Mouse (Mus musculus) forebrain, embryonic 11.5 days (tissue): ENCODE data around the gene Sorbs1. TPM values are rescaled to one million over a fixed set of nuclear protein-coding genes. Genes with fewer than 3 reads are reported as not detected.

ENCODE experiments used
- ATAC-seq: fragments of 200-750 bp; cut with Nextera tagmentation; replicated peaks from 2 replicates; pipeline ENCODE4 v1.8.0; 2017; ENCODE audit warnings: moderate TSS enrichment; ENCODE audit not compliant: low FRiP score
- DNase-seq: peaks from one replicate; pipeline ENCODE4 v3.0.0-alpha.2; 2017; ENCODE audit warnings: low spot score
- H3K27ac ChIP-seq: fragments of 300-500 bp; sonication (generic); 2 replicates; pipeline ENCODE4 v1.5.1; 2014; ENCODE audit warnings: low read depth, low read length
- H3K27me3 ChIP-seq: fragments of 300-500 bp; sonication (generic); 2 replicates; pipeline ENCODE4 v1.6.1; 2014; ENCODE audit warnings: mild to moderate bottlenecking, low read length, mixed read lengths; ENCODE audit not compliant: control insufficient read depth, insufficient read depth
- H3K36me3 ChIP-seq: fragments of 300-500 bp; sonication (generic); 2 replicates; pipeline ENCODE4 v1.6.1; 2014; ENCODE audit warnings: mild to moderate bottlenecking, low read length, moderate library complexity, mixed read lengths; ENCODE audit not compliant: control insufficient read depth, insufficient read depth
- H3K4me1 ChIP-seq: fragments of 300-500 bp; sonication (generic); replicated peaks from 2 replicates; pipeline ENCODE4 v1.6.1; 2014; ENCODE audit warnings: low read length, mixed read lengths; ENCODE audit not compliant: control insufficient read depth, insufficient read depth
- H3K4me2 ChIP-seq: fragments of 300-500 bp; sonication (generic); 2 replicates; pipeline ENCODE4 v1.6.1; 2014; ENCODE audit warnings: low read depth, mild to moderate bottlenecking, low read length, moderate library complexity, mixed read lengths; ENCODE audit not compliant: severe bottlenecking
- H3K4me3 ChIP-seq: fragments of 300-500 bp; sonication (generic); 2 replicates; pipeline ENCODE4 v1.5.1; 2014; ENCODE audit warnings: low read depth, low read length
- H3K9ac ChIP-seq: fragments of 300-500 bp; sonication (generic); 2 replicates; pipeline ENCODE4 v1.6.1; 2014; ENCODE audit warnings: low read length
- H3K9me3 ChIP-seq: fragments of 300-500 bp; sonication (generic); 2 replicates; pipeline ENCODE4 v1.6.1; 2016; ENCODE audit warnings: low read length, mixed read lengths; ENCODE audit not compliant: control insufficient read depth
- WGBS: fragments of 180-500 bp; shearing (Covaris S2); extraction: QIAGEN DNeasy Blood & Tissue Kit; methylation state at CpG from one replicate; pipeline ENCODE4 v1.1.7; 2014; 5-methylcytosine and 5-hydroxymethylcytosine counted together
- polyA plus RNA-seq: library from polyadenylated mRNA; unstranded; fragments of >200 nt; fragmentation: Nextera tagmentation; extraction: Ambion mirVana; gene quantifications from 2 replicates; pipeline ENCODE4 v1.2.1, GENCODE M21; 2014

The Sorbs1 gene
- polyA plus RNA-seq, 1 experiment from 2014 or later, result 66.0 TPM

GRCm38 (mm10) chr19:40369852-40370811 is 143.4 kb downstream of the Sorbs1 start:
- WGBS, result 88% methylated on average over 18 of the region's 18 CpGs
- no peak overlapping the region for H3K4me2 ChIP-seq
- H3K9me3 ChIP-seq, result no peaks in the 10 kb centered on the region
- no peaks in the 10 kb centered on the region; the same call in 1 of the 2 replicates for H3K4me1 ChIP-seq
- no peak overlapping the region for H3K4me3 ChIP-seq
- H3K9ac ChIP-seq, result no peak overlapping the region
- no peaks in the 10 kb centered on the region for H3K27me3 ChIP-seq
- DNase-seq (no peak), ATAC-seq (no peak)
- H3K27ac ChIP-seq, result no peak overlapping the region
- H3K36me3 ChIP-seq, result no peaks in the 10 kb centered on the region; the same call in 1 of the 2 replicates

GRCm38 (mm10) chr19:40368517-40368916 is 145.1 kb downstream of the Sorbs1 start:
- no peaks in the 10 kb centered on the region; the same call in 1 of the 2 replicates for H3K36me3 ChIP-seq
- H3K27me3 ChIP-seq, result no peaks in the 10 kb centered on the region
- ATAC-seq (no peak), DNase-seq (no peak)
- 93% methylated on average over 2 of the region's 2 CpGs for WGBS
- H3K9me3 ChIP-seq, result peaks cover 2% of the 10 kb centered on the region; the same call in 1 of the 2 replicates
- no peak overlapping the region for H3K27ac ChIP-seq
- no peak overlapping the region for H3K9ac ChIP-seq
- no peak overlapping the region for H3K4me2 ChIP-seq
- H3K4me3 ChIP-seq, result no peak overlapping the region
- no peaks in the 10 kb centered on the region; the same call in 1 of the 2 replicates for H3K4me1 ChIP-seq

GRCm38 (mm10) chr19:40366163-40366941 is 147.2 kb downstream of the Sorbs1 start:
- no peaks in the 10 kb centered on the region for H3K27me3 ChIP-seq
- ATAC-seq (peak; percentile 69), DNase-seq (peak; percentile 75)
- no peaks in the 10 kb centered on the region; the same call in 1 of the 2 replicates for H3K4me1 ChIP-seq
- H3K9ac ChIP-seq, result no peak overlapping the region
- H3K4me3 ChIP-seq, result no peak overlapping the region
- 33% methylated on average over 11 of the region's 11 CpGs for WGBS
- no peak overlapping the region for H3K4me2 ChIP-seq
- no peaks in the 10 kb centered on the region; the same call in 1 of the 2 replicates for H3K36me3 ChIP-seq
- peaks cover 4% of the 10 kb centered on the region; the same call in 1 of the 2 replicates for H3K9me3 ChIP-seq
- H3K27ac ChIP-seq, result no peak overlapping the region

GRCm38 (mm10) chr19:40365137-40365536 is 148.4 kb downstream of the Sorbs1 start:
- no peak for ATAC-seq

GRCm38 (mm10) chr19:40363447-40363846 is 150.1 kb downstream of the Sorbs1 start:
- H3K36me3 ChIP-seq, result no peaks in the 10 kb centered on the region; the same call in 1 of the 2 replicates

More at GRCm38 (mm10) chr19:40365137-40365536, 148.4 kb downstream of the Sorbs1 start:
- Histone ChIP-seq H3K36me3 (no peaks in the 10 kb centered on the region; the same call in 1 of the 2 replicates), H3K27ac (no peak overlapping the region), H3K9me3 (peaks cover 4% of the 10 kb centered on the region; the same call in 1 of the 2 replicates), H3K9ac (no peak overlapping the region), H3K27me3 (no peaks in the 10 kb centered on the region), H3K4me2 (no peak overlapping the region), H3K4me3 (no peak overlapping the region), H3K4me1 (no peaks in the 10 kb centered on the region; the same call in 1 of the 2 replicates)
- WGBS, result 94% methylated on average over 5 of the region's 5 CpGs
- no peak for DNase-seq

GRCm38 (mm10) chr19:40362203-40362865 is 151.2 kb downstream of the Sorbs1 start:
- no peak for ATAC-seq
- no peak overlapping the region for H3K4me3 ChIP-seq
- no peak overlapping the region for H3K4me2 ChIP-seq
- DNase-seq, result no peak
- peaks cover 4% of the 10 kb centered on the region; the same call in 1 of the 2 replicates for H3K9me3 ChIP-seq
- H3K36me3 ChIP-seq, result no peaks in the 10 kb centered on the region; the same call in 1 of the 2 replicates
- WGBS, result 82% methylated on average over 12 of the region's 12 CpGs
- H3K4me1 ChIP-seq, result no peaks in the 10 kb centered on the region; the same call in 1 of the 2 replicates
- no peak overlapping the region for H3K27ac ChIP-seq
- no peak overlapping the region for H3K9ac ChIP-seq
- H3K27me3 ChIP-seq, result no peaks in the 10 kb centered on the region

More at GRCm38 (mm10) chr19:40363447-40363846, 150.1 kb downstream of the Sorbs1 start:
- Histone ChIP-seq H3K4me1 (no peaks in the 10 kb centered on the region; the same call in 1 of the 2 replicates), H3K4me2 (no peak overlapping the region), H3K9ac (no peak overlapping the region), H3K27me3 (no peaks in the 10 kb centered on the region), H3K9me3 (peaks cover 4% of the 10 kb centered on the region; the same call in 1 of the 2 replicates), H3K4me3 (no peak overlapping the region), H3K27ac (no peak overlapping the region)
- ATAC-seq, result no peak
- WGBS, result 95% methylated on average over 5 of the region's 5 CpGs
- DNase-seq, result no peak

- WGBS, result 88% methylated on average over 5 of the region's 5 CpGs
- Histone ChIP-seq H3K36me3 (no peaks in the 10 kb centered on the region; the same call in 1 of the 2 replicates), H3K4me1 (no peaks in the 10 kb centered on the region), H3K27ac (no peak overlapping the region), H3K27me3 (no peaks in the 10 kb centered on the region), H3K4me3 (no peak overlapping the region), H3K4me2 (no peak overlapping the region), H3K9me3 (peaks cover 4% of the 10 kb centered on the region; the same call in 1 of the 2 replicates), H3K9ac (no peak overlapping the region)
- DNase-seq (no peak), ATAC-seq (no peak)
Measured at GRCm38 (mm10) chr19:40359712-40360394, 153.7 kb downstream of the Sorbs1 start.
